Mouse (Mus musculus): ENCODE results near the gene Serpinb9. TPM values are rescaled to one million over a fixed set of nuclear protein-coding genes. Genes with fewer than 3 reads are reported as not detected.

The Serpinb9 gene
- polyA plus RNA-seq, 1 experiment from 2014 or later, result 1.0 TPM

- 87% methylated on average over 2 of the region's 2 CpGs for WGBS
- no peaks in the 10 kb centered on the region for H3K36me3 ChIP-seq
- no peaks in the 10 kb centered on the region; the same call in 1 of the 2 replicates for H3K4me1 ChIP-seq
- no peaks in the 10 kb centered on the region for H3K9me3 ChIP-seq (replicated peaks)
- H3K4me3 ChIP-seq, result no peak overlapping the region
- no peak for DNase-seq (ENCODE audit: low spot score)
- no peaks in the 10 kb centered on the region for H3K27me3 ChIP-seq (ENCODE audit: low read depth, poor library complexity, severe bottlenecking)
- H3K27ac ChIP-seq, result no peak overlapping the region
Measured at GRCm38 (mm10) chr13:32974268-32974667, 28.8 kb upstream of the Serpinb9 start.

- Histone ChIP-seq H3K36me3 (no peaks in the 10 kb centered on the region), H3K27me3 (ENCODE audit: low read depth, poor library complexity, severe bottlenecking) (no peaks in the 10 kb centered on the region), H3K4me1 (no peaks in the 10 kb centered on the region), H3K9me3 (replicated peaks) (no peaks in the 10 kb centered on the region), H3K4me3 (no peak overlapping the region), H3K27ac (no peak overlapping the region)
- WGBS, result 68% methylated on average over 3 of the region's 3 CpGs
- no peak for DNase-seq (ENCODE audit: low spot score)
Measured at GRCm38 (mm10) chr13:32974889-32975460, 28.1 kb upstream of the Serpinb9 start.

- 80% methylated on average over 2 of the region's 2 CpGs for WGBS
- Histone ChIP-seq H3K4me3 (no peak overlapping the region), H3K9me3 (replicated peaks) (no peaks in the 10 kb centered on the region), H3K4me1 (no peaks in the 10 kb centered on the region), H3K27me3 (ENCODE audit: low read depth, poor library complexity, severe bottlenecking) (no peaks in the 10 kb centered on the region), H3K27ac (no peak overlapping the region), H3K36me3 (no peaks in the 10 kb centered on the region)
- no peak for DNase-seq (ENCODE audit: low spot score)
Measured at GRCm38 (mm10) chr13:32975710-32976109, 27.3 kb upstream of the Serpinb9 start.

GRCm38 (mm10) chr13:32982556-32983042 lies 20.5 kb upstream of the Serpinb9 start:
- no peaks in the 10 kb centered on the region for H3K9me3 ChIP-seq (replicated peaks)
- no peaks in the 10 kb centered on the region for H3K27me3 ChIP-seq (ENCODE audit: low read depth, poor library complexity, severe bottlenecking)
- DNase-seq (ENCODE audit: low spot score), result no peak
- no peaks in the 10 kb centered on the region for H3K36me3 ChIP-seq
- H3K4me1 ChIP-seq, result no peaks in the 10 kb centered on the region
- 84% methylated on average over 4 of the region's 4 CpGs for WGBS
- H3K4me3 ChIP-seq, result no peak overlapping the region
- no peak overlapping the region for H3K27ac ChIP-seq

- DNase-seq (ENCODE audit: low spot score), result no peak
- Histone ChIP-seq H3K27me3 (ENCODE audit: low read depth, poor library complexity, severe bottlenecking) (no peaks in the 10 kb centered on the region), H3K27ac (no peak overlapping the region), H3K4me3 (no peak overlapping the region), H3K4me1 (no peaks in the 10 kb centered on the region), H3K36me3 (no peaks in the 10 kb centered on the region), H3K9me3 (replicated peaks) (no peaks in the 10 kb centered on the region)
Measured at GRCm38 (mm10) chr13:32986256-32986655, 16.8 kb upstream of the Serpinb9 start.

- DNase-seq (ENCODE audit: low spot score), result no peak
- H3K27me3 ChIP-seq (ENCODE audit: low read depth, poor library complexity, severe bottlenecking), result no peaks in the 10 kb centered on the region
- no peaks in the 10 kb centered on the region for H3K9me3 ChIP-seq (replicated peaks)
- no peaks in the 10 kb centered on the region for H3K36me3 ChIP-seq
- H3K4me1 ChIP-seq, result peaks cover 5% of the 10 kb centered on the region; the same call in 1 of the 2 replicates
- 67% methylated on average over 10 of the region's 10 CpGs for WGBS
- H3K27ac ChIP-seq, result no peak overlapping the region
- no peak overlapping the region for H3K4me3 ChIP-seq
Measured at GRCm38 (mm10) chr13:32993152-32993893, 9.7 kb upstream of the Serpinb9 start.

GRCm38 (mm10) chr13:32993894-32994242 lies 9.2 kb upstream of the Serpinb9 start:
- H3K27ac ChIP-seq, result no peak overlapping the region
- DNase-seq (ENCODE audit: low spot score), result no peak
- H3K4me3 ChIP-seq, result no peak overlapping the region
- no peaks in the 10 kb centered on the region for H3K36me3 ChIP-seq
- WGBS, result 79% methylated on average over 2 of the region's 2 CpGs
- no peaks in the 10 kb centered on the region for H3K27me3 ChIP-seq (ENCODE audit: low read depth, poor library complexity, severe bottlenecking)
- H3K9me3 ChIP-seq (replicated peaks), result no peaks in the 10 kb centered on the region
- peaks cover 5% of the 10 kb centered on the region; the same call in 1 of the 2 replicates for H3K4me1 ChIP-seq

GRCm38 (mm10) chr13:32995051-32995450 lies 8.0 kb upstream of the Serpinb9 start:
- H3K9me3 ChIP-seq (replicated peaks), result no peaks in the 10 kb centered on the region
- H3K4me1 ChIP-seq, result peaks cover 5% of the 10 kb centered on the region; the same call in 1 of the 2 replicates
- DNase-seq (ENCODE audit: low spot score), result no peak
- H3K4me3 ChIP-seq, result no peak overlapping the region
- no peaks in the 10 kb centered on the region for H3K36me3 ChIP-seq
- WGBS, result 87% methylated on average over 4 of the region's 4 CpGs
- no peak overlapping the region for H3K27ac ChIP-seq
- H3K27me3 ChIP-seq (ENCODE audit: low read depth, poor library complexity, severe bottlenecking), result no peaks in the 10 kb centered on the region

GRCm38 (mm10) chr13:33001341-33001740 lies 1.7 kb upstream of the Serpinb9 start:
- WGBS, result 94% methylated on average over 5 of the region's 5 CpGs
- H3K36me3 ChIP-seq, result no peaks in the 10 kb centered on the region
- no peaks in the 10 kb centered on the region for H3K27me3 ChIP-seq (ENCODE audit: low read depth, poor library complexity, severe bottlenecking)
- no peaks in the 10 kb centered on the region for H3K9me3 ChIP-seq (replicated peaks)
- H3K27ac ChIP-seq, result no peak overlapping the region
- no peak overlapping the region for H3K4me3 ChIP-seq
- peaks cover 9% of the 10 kb centered on the region for H3K4me1 ChIP-seq
- DNase-seq (ENCODE audit: low spot score), result no peak

GRCm38 (mm10) chr13:33003523-33004413 lies 718 bp downstream of the Serpinb9 start:
- no peaks in the 10 kb centered on the region for H3K36me3 ChIP-seq
- H3K27me3 ChIP-seq (ENCODE audit: low read depth, poor library complexity, severe bottlenecking), result no peaks in the 10 kb centered on the region
- no peaks in the 10 kb centered on the region for H3K9me3 ChIP-seq (replicated peaks)
- peak overlapping the region; percentile 43 for H3K4me3 ChIP-seq
- DNase-seq (ENCODE audit: low spot score), result no peak
- H3K4me1 ChIP-seq, result peaks cover 9% of the 10 kb centered on the region
- 74% methylated on average over 9 of the region's 9 CpGs for WGBS
- peak overlapping the region; percentile 56 for H3K27ac ChIP-seq

GRCm38 (mm10) chr13:33004414-33005105 lies 1.5 kb downstream of the Serpinb9 start:
- peak overlapping the region; percentile 43 for H3K4me3 ChIP-seq
- 20% methylated on average over 12 of the region's 12 CpGs for WGBS
- peak; percentile 73 for DNase-seq (ENCODE audit: low spot score)
- peaks cover 9% of the 10 kb centered on the region for H3K4me1 ChIP-seq
- H3K27me3 ChIP-seq (ENCODE audit: low read depth, poor library complexity, severe bottlenecking), result no peaks in the 10 kb centered on the region
- H3K36me3 ChIP-seq, result no peaks in the 10 kb centered on the region
- peak overlapping the region; percentile 56 for H3K27ac ChIP-seq
- H3K9me3 ChIP-seq (replicated peaks), result no peaks in the 10 kb centered on the region

GRCm38 (mm10) chr13:33005501-33006075 lies 2.5 kb downstream of the Serpinb9 start:
- Histone ChIP-seq H3K4me3 (no peak overlapping the region), H3K27ac (no peak overlapping the region), H3K4me1 (peaks cover 9% of the 10 kb centered on the region), H3K36me3 (no peaks in the 10 kb centered on the region), H3K9me3 (replicated peaks) (no peaks in the 10 kb centered on the region), H3K27me3 (ENCODE audit: low read depth, poor library complexity, severe bottlenecking) (no peaks in the 10 kb centered on the region)
- WGBS, result 53% methylated on average over 2 of the region's 2 CpGs
- DNase-seq (ENCODE audit: low spot score), result no peak
